Comparison of ENCODE assay signal across 29 mouse cellular contexts in genomic region chr13:14688955-14689354, GRCm38 (mm10). TPM values are rescaled to one million over a fixed set of nuclear protein-coding genes. Genes with fewer than 3 reads are reported as not detected.
DNase-seq lines count a peak whose midpoint lies in the region; ATAC-seq and TF ChIP-seq lines count a peak whose summit lies in the region.
"Had no signal": no experiment of that assay in that cellular context is flagged by ENCODE, and none has a peak within 500 bp of the region (broad histone marks: within the 10 kb centered on the region; RNA-seq: fewer than 3 reads in every experiment).

No protein-coding gene starts in this region.

- no peak overlapping the region for H3K27ac ChIP-seq in heart, adult 2 months
- no peak overlapping the region for H3K27ac ChIP-seq in lung, postnatal 0 days (ENCODE audit: low read length)
- H3K27ac ChIP-seq in embryonic facial prominence, embryonic 10.5 days (replicated peaks), result no peak overlapping the region
- H3K27ac ChIP-seq: heart, embryonic 13.5 days; hindbrain, embryonic 13.5 days; limb, embryonic 15.5 days; liver, embryonic 14.5 days; midbrain, embryonic 10.5 days; stomach, embryonic 15.5 days had no signal

- no peak for TF ChIP-seq EP300 in heart, adult 2 months (IDR thresholded peaks at IDR 0.05; ENCODE audit: insufficient read depth, low read depth, low read length)
- no peak for TF ChIP-seq EP300 in lung, postnatal 0 days (IDR thresholded peaks at IDR 0.05)

- no peak for ATAC-seq in lung, postnatal 0 days
- ATAC-seq: forebrain, embryonic 14.5 days; inflammation-experienced regulatory T-cells, adult 6 months had no signal

- H3K27me3 ChIP-seq in heart, adult 2 months (ENCODE audit: control insufficient read depth, insufficient read depth, low read length), result no peaks in the 10 kb centered on the region
- no peaks in the 10 kb centered on the region for H3K27me3 ChIP-seq in lung, postnatal 0 days (replicated peaks; ENCODE audit: insufficient read depth, low read length)
- H3K27me3 ChIP-seq in embryonic facial prominence, embryonic 10.5 days (replicated peaks; ENCODE audit: low read depth, poor library complexity, severe bottlenecking), result no peaks in the 10 kb centered on the region
- H3K27me3 ChIP-seq: heart, embryonic 13.5 days; hindbrain, embryonic 13.5 days; limb, embryonic 15.5 days; stomach, embryonic 15.5 days had no signal

- no peak overlapping the region for H3K4me3 ChIP-seq in heart, adult 2 months
- H3K4me3 ChIP-seq in lung, postnatal 0 days (ENCODE audit: low read depth, low read length), result no peak overlapping the region
- H3K4me3 ChIP-seq in lung, adult 2 months (replicated peaks; ENCODE audit: extremely low read depth, low read depth, low read length), result no peak overlapping the region
- no peak overlapping the region for H3K4me3 ChIP-seq in embryonic facial prominence, embryonic 10.5 days
- H3K4me3 ChIP-seq: heart, embryonic 13.5 days; hindbrain, embryonic 13.5 days; limb, embryonic 15.5 days; midbrain, embryonic 10.5 days; stomach, embryonic 15.5 days had no signal

- no peak for TF ChIP-seq POLR2A in heart, adult 2 months (IDR thresholded peaks at IDR 0.05; ENCODE audit: insufficient read depth, low read depth, low read length)
- TF ChIP-seq POLR2A in lung, adult 2 months (IDR thresholded peaks at IDR 0.05; ENCODE audit: borderline replicate concordance, extremely low read depth, low read depth, low read length), result no peak

- no peaks in the 10 kb centered on the region for H3K4me1 ChIP-seq in heart, adult 2 months (ENCODE audit: control insufficient read depth, insufficient read depth, low read length)
- H3K4me1 ChIP-seq in lung, postnatal 0 days (ENCODE audit: insufficient read depth, low read depth, low read length), result no peaks in the 10 kb centered on the region
- H3K4me1 ChIP-seq in lung, adult 2 months (ENCODE audit: control insufficient read depth, insufficient read depth, low read length), result no peaks in the 10 kb centered on the region
- H3K4me1 ChIP-seq in embryonic facial prominence, embryonic 10.5 days, result no peaks in the 10 kb centered on the region
- H3K4me1 ChIP-seq: heart, embryonic 13.5 days; hindbrain, embryonic 13.5 days; limb, embryonic 15.5 days; midbrain, embryonic 10.5 days; stomach, embryonic 15.5 days had no signal

- no peak for DNase-seq in heart, adult 2 months
- no peak for DNase-seq in heart, postnatal 10 days
- no peak for DNase-seq in lung, postnatal 0 days (ENCODE audit: low spot score)
- no peak for DNase-seq in lung, adult 2 months
- DNase-seq in ZHBTc4 (ENCODE audit: low read depth, low spot score), result peak; percentile 9
- no peak for DNase-seq in Muller cell, postnatal 12 days (ENCODE audit: inconsistent ontology term)
- no peak for DNase-seq in embryonic facial prominence, embryonic 10.5 days (ENCODE audit: low spot score)
- DNase-seq: adrenal gland, postnatal 10 days; cerebellum, adult 8-10 months; cerebellum, postnatal 36 days; embryo, embryonic 11 days; gastrocnemius, postnatal 10 days; heart, adult 11 months; heart, postnatal 36 days; kidney, adult 8-10 months; kidney, postnatal 25 days; layer of hippocampus, adult 9-11 months; left cerebral cortex, postnatal 4 days; right cerebral cortex, postnatal 4 days; thymus, adult 2 months; thymus, postnatal 4 days had no signal

- H3K9me3 ChIP-seq in lung, postnatal 0 days (ENCODE audit: low read length), result no peaks in the 10 kb centered on the region
- no peaks in the 10 kb centered on the region for H3K9me3 ChIP-seq in embryonic facial prominence, embryonic 10.5 days
- H3K9me3 ChIP-seq: hindbrain, embryonic 13.5 days; limb, embryonic 15.5 days; midbrain, embryonic 10.5 days; stomach, embryonic 15.5 days had no signal

- no peaks in the 10 kb centered on the region for H3K36me3 ChIP-seq in heart, adult 2 months (ENCODE audit: control insufficient read depth, insufficient read depth, low read length)
- no peaks in the 10 kb centered on the region for H3K36me3 ChIP-seq in lung, postnatal 0 days (ENCODE audit: insufficient read depth, low read length)
- no peaks in the 10 kb centered on the region for H3K36me3 ChIP-seq in embryonic facial prominence, embryonic 10.5 days (replicated peaks)
- H3K36me3 ChIP-seq: heart, embryonic 13.5 days; hindbrain, embryonic 13.5 days; limb, embryonic 15.5 days; midbrain, embryonic 10.5 days; stomach, embryonic 15.5 days had no signal

- no peak overlapping the region for H3K4me2 ChIP-seq in lung, postnatal 0 days (replicated peaks; ENCODE audit: low read depth, low read length)
- H3K4me2 ChIP-seq: heart, embryonic 13.5 days; hindbrain, embryonic 13.5 days; limb, embryonic 15.5 days; stomach, embryonic 15.5 days had no signal

- peak; percentile 14; the same call in 1 of the 2 replicates for TF ChIP-seq CTCF in heart, adult 2 months (IDR thresholded peaks at IDR 0.05)
- peak; percentile 9; the same call in 1 of the 2 replicates for TF ChIP-seq CTCF in lung, postnatal 0 days (IDR thresholded peaks at IDR 0.05)
- no peak for TF ChIP-seq CTCF in lung, adult 2 months (IDR thresholded peaks at IDR 0.05; ENCODE audit: insufficient read depth, low read length)

- intact Hi-C loops in heart, adult 2 months (cut with DNase I), result no loop called here
- intact Hi-C loops in heart, postnatal 10 days (cut with DNase I), result no loop called here

- WGBS in heart, adult 2 months, result 65% methylated on average over 3 of the region's 3 CpGs
- WGBS in lung, postnatal 0 days, result 53% methylated on average over 3 of the region's 3 CpGs
- 58% methylated on average over 3 of the region's 3 CpGs for WGBS in lung, adult 2 months
- WGBS in embryonic facial prominence, embryonic 10.5 days, result 69% methylated on average over 3 of the region's 3 CpGs

- no peaks in the 10 kb centered on the region for H3K79me2 ChIP-seq in heart, adult 2 months (replicated peaks; ENCODE audit: control insufficient read depth, insufficient read depth, low read length)

- H3K9ac ChIP-seq in heart, adult 2 months (ENCODE audit: low read depth, low read length), result no peak overlapping the region
- H3K9ac ChIP-seq in lung, postnatal 0 days (replicated peaks; ENCODE audit: low read depth), result no peak overlapping the region
- H3K9ac ChIP-seq: heart, embryonic 13.5 days; hindbrain, embryonic 13.5 days; limb, embryonic 15.5 days; liver, embryonic 14.5 days; stomach, embryonic 15.5 days had no signal

RNA-seq across cellular contexts. Expression of gene AW209491, which starts 59.0 kb away (rescaled TPM):
- total RNA-seq in heart, adult 2 months (2021), result 10 to 100 TPM; 11.5 to 12.3 TPM
- 3.6 and 9.1 TPM in 2 replicates for polyA plus RNA-seq in heart, adult 2 months (2012; rRNA removed)
- 10 to 100 TPM; 11.2 to 13.9 TPM for total RNA-seq in heart, postnatal 10 days (2021)
- 15.4 and 15.6 TPM in 2 replicates for polyA plus RNA-seq in lung, postnatal 0 days (2015; fragmentation: Nextera tagmentation; extraction: Ambion mirVana)
- polyA plus RNA-seq in lung, adult 2 months (2012; rRNA removed), result 3.1 and 4.8 TPM in 2 replicates
- 34.8 and 35.8 TPM in 2 replicates for polyA plus RNA-seq in embryonic facial prominence, embryonic 10.5 days (2016; fragmentation: Nextera tagmentation; extraction: Ambion mirVana)
